Mouse (Mus musculus): ENCODE data around the gene Col27a1. TPM values are rescaled to one million over a fixed set of nuclear protein-coding genes. Genes with fewer than 3 reads are reported as not detected.

The Col27a1 gene
- polyA plus RNA-seq, 1 experiment from 2014 or later = 2.8 TPM

DNA sequence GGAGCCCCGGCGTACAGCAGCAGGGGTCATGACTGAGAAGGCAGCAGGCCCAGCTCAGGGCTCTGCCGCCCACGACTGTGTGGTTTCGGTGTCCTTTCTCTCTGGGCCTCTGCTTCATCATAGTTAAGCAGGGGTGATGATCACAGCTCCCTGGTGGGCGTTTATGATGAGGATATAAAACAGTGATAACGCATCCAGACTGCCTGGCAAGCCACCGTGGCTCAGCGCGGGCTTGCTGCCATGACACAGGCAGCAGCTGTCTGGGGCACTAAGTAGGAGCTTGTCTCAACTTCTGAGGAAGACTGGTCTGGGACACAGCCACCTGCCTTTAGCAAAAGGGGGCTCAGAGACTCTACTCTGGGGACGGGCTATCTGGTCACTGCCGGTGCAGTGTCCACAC lies 169.7 kb downstream of the Col27a1 start:
- Histone ChIP-seq H3K4me2 (ENCODE audit: low read depth, low read length) (no peak overlapping the region), H3K4me1 (ENCODE audit: insufficient read depth) (peaks cover 24% of the 10 kb centered on the region), H3K27me3 (ENCODE audit: insufficient read depth, low read length) (no peaks in the 10 kb centered on the region), H3K4me3 (ENCODE audit: low read depth, low read length) (no peak overlapping the region), H3K9ac (replicated peaks) (no peak overlapping the region), H3K27ac (ENCODE audit: low read depth) (peak overlapping the region; percentile 55; the same call in 1 of the 2 replicates), H3K36me3 (replicated peaks; ENCODE audit: insufficient read depth, low read length) (peaks cover 46% of the 10 kb centered on the region), H3K9me3 (ENCODE audit: low read length) (no peaks in the 10 kb centered on the region)
- DNase-seq (no peak), ATAC-seq (peak; percentile 35)
- WGBS (ENCODE audit: insufficient replicate concordance) = 70% methylated on average over 12 of the region's 12 CpGs
- TF ChIP-seq CTCF (IDR thresholded peaks at IDR 0.05; ENCODE audit: low read depth) (no peak), EP300 (IDR thresholded peaks at IDR 0.05; ENCODE audit: low read depth) (no peak)

GRCm38 (mm10) chr4:63384262-63384661 lies 170.5 kb downstream of the Col27a1 start:
- Histone ChIP-seq H3K27me3 (ENCODE audit: insufficient read depth, low read length) (no peaks in the 10 kb centered on the region), H3K36me3 (replicated peaks; ENCODE audit: insufficient read depth, low read length) (peaks cover 40% of the 10 kb centered on the region), H3K27ac (ENCODE audit: low read depth) (peak overlapping the region; percentile 55), H3K9ac (replicated peaks) (no peak overlapping the region), H3K9me3 (ENCODE audit: low read length) (no peaks in the 10 kb centered on the region), H3K4me2 (ENCODE audit: low read depth, low read length) (no peak overlapping the region), H3K4me1 (ENCODE audit: insufficient read depth) (peaks cover 26% of the 10 kb centered on the region), H3K4me3 (ENCODE audit: low read depth, low read length) (no peak overlapping the region)
- WGBS (ENCODE audit: insufficient replicate concordance) = 81% methylated on average over 4 of the region's 4 CpGs
- ATAC-seq = no peak
- no peak for TF ChIP-seq EP300 (IDR thresholded peaks at IDR 0.05; ENCODE audit: low read depth)
- DNase-seq = no peak

MicroRNAs encoded within 50 kb of the gene (microRNA counts, 519-probe panel; counts per million panel counts)
- microRNA mmu-miR-455 = not detected

Small RNA genes within 50 kb of the gene (microRNA-seq; reads per million reads assigned to microRNA genes)
- gene Mir455 = 2,124 reads per million, percentile 80 among the genes with 10 or more reads in this experiment

Other genes starting within 250 kb of the Col27a1 start
- 4.5 and 7.4 TPM in 2 replicates for gene Zfp618, start 248.4 kb upstream of the Col27a1 start, polyA plus RNA-seq (2015; fragmentation: Nextera tagmentation; extraction: Ambion mirVana)
- gene Ambp, start 59.2 kb upstream of the Col27a1 start, polyA plus RNA-seq (2015; fragmentation: Nextera tagmentation; extraction: Ambion mirVana) = 2,449 and 2,507 TPM in 2 replicates
- gene Kif12, start 41.9 kb upstream of the Col27a1 start, polyA plus RNA-seq (2015; fragmentation: Nextera tagmentation; extraction: Ambion mirVana) = 0.40 and 0.59 TPM in 2 replicates
- 2.5 and 4.5 TPM in 2 replicates for gene Orm1, start 130.6 kb downstream of the Col27a1 start, polyA plus RNA-seq (2015; fragmentation: Nextera tagmentation; extraction: Ambion mirVana)
- not detected in 2 replicates for gene Orm3, start 142.2 kb downstream of the Col27a1 start, polyA plus RNA-seq (2015; fragmentation: Nextera tagmentation; extraction: Ambion mirVana)
- gene Orm2, start 148.4 kb downstream of the Col27a1 start, polyA plus RNA-seq (2015; fragmentation: Nextera tagmentation; extraction: Ambion mirVana) = not detected in 2 replicates
- 4.6 and 5.2 TPM in 2 replicates for gene Akna, start 189.3 kb downstream of the Col27a1 start, polyA plus RNA-seq (2015; fragmentation: Nextera tagmentation; extraction: Ambion mirVana)

All from liver, postnatal 0 days (tissue).